Mouse (Mus musculus) kidney, adult 2 months (tissue): ENCODE results near the gene Rptor.

Experiments used
- CTCF ChIP-seq: fragments of 200-500 bp; conservative IDR thresholded peaks from 2 replicates; pipeline ENCODE4 v1.5.1; 2011; ENCODE audit warnings: low read depth, mild to moderate bottlenecking, control low read depth, low read length, moderate library complexity, mixed read lengths; ENCODE audit not compliant: insufficient read depth, insufficient read length
- POLR2A ChIP-seq: fragments of 200-500 bp; IDR thresholded peaks from one replicate; pipeline ENCODE4 v1.6.1; 2011; ENCODE audit warnings: low read depth, low read length, control low read depth

- TF ChIP-seq CTCF: no peak
- TF ChIP-seq POLR2A: no peak
Observed at GRCm38 (mm10) chr11:119663876-119664275, 61.2 kb downstream of the Rptor start.
